Comparison of ENCODE assay signal across 8 mouse cellular contexts in genomic region chr8:47990386-47990772, GRCm38 (mm10). TPM values are rescaled to one million over a fixed set of nuclear protein-coding genes. Genes with fewer than 3 reads are reported as not detected.
A peak's percentile ranks its signal among the peaks of the same experiment; 100 is the strongest.
DNase-seq lines count a peak whose midpoint lies in the region; ATAC-seq and TF ChIP-seq lines count a peak whose summit lies in the region.

No protein-coding gene starts in this region.

- peaks cover 61% of the 10 kb centered on the region for H3K4me1 ChIP-seq in hindbrain, embryonic 10.5 days (replicated peaks)
- peaks cover 29% of the 10 kb centered on the region for H3K4me1 ChIP-seq in lung, embryonic 16.5 days (replicated peaks; ENCODE audit: control insufficient read depth, insufficient read depth, low read length)
- H3K4me1 ChIP-seq in thymus, adult 2 months (replicated peaks; ENCODE audit: control insufficient read depth, insufficient read depth, low read length) = peaks cover 11% of the 10 kb centered on the region

- 0 out of 2 replicates have a peak, but pooled peaks cover 2% of the 10 kb centered on the region for H3K9me3 ChIP-seq in hindbrain, embryonic 10.5 days
- H3K9me3 ChIP-seq in lung, embryonic 16.5 days (ENCODE audit: control insufficient read depth, low read length) = no peaks in the 10 kb centered on the region

- TF ChIP-seq CTCF in thymus, adult 2 months (IDR thresholded peaks at IDR 0.05; ENCODE audit: borderline replicate concordance, control insufficient read depth, extremely low read depth, insufficient read depth, low read length, poor library complexity) = no peak

- H3K4me2 ChIP-seq in lung, embryonic 16.5 days (ENCODE audit: low read depth, low read length) = peak overlapping the region; percentile 90

- no peaks in the 10 kb centered on the region for H3K27me3 ChIP-seq in hindbrain, embryonic 10.5 days (ENCODE audit: insufficient read depth, poor library complexity, severe bottlenecking)
- H3K27me3 ChIP-seq in lung, embryonic 16.5 days (ENCODE audit: control insufficient read depth, insufficient read depth, low read depth, low read length) = no peaks in the 10 kb centered on the region
- peaks cover 8% of the 10 kb centered on the region; the same call in 1 of the 2 replicates for H3K27me3 ChIP-seq in thymus, adult 2 months (ENCODE audit: control insufficient read depth, insufficient read depth, low read length)

- TF ChIP-seq POLR2A in thymus, adult 2 months (IDR thresholded peaks at IDR 0.05; ENCODE audit: control insufficient read depth, extremely low read depth, insufficient read depth, low read length, poor library complexity) = no peak

- under 1% methylated on average over 45 of the region's 45 CpGs for WGBS in hindbrain, embryonic 10.5 days
- under 1% methylated on average over 29 of the region's 45 CpGs for WGBS in lung, embryonic 16.5 days
- under 1% methylated on average over 45 of the region's 45 CpGs for WGBS in thymus, adult 2 months

- peak overlapping the region; percentile 88 for H3K4me3 ChIP-seq in hindbrain, embryonic 10.5 days
- H3K4me3 ChIP-seq in lung, embryonic 16.5 days (ENCODE audit: low read length) = peak overlapping the region; percentile 90
- peak overlapping the region; percentile 53 for H3K4me3 ChIP-seq in thymus, adult 2 months (ENCODE audit: control insufficient read depth, insufficient read depth, low read length)

- H3K27ac ChIP-seq in hindbrain, embryonic 10.5 days = peak overlapping the region; percentile 98
- peak overlapping the region; percentile 100 for H3K27ac ChIP-seq in lung, embryonic 16.5 days (ENCODE audit: low read length)
- no peak overlapping the region for H3K27ac ChIP-seq in thymus, adult 2 months (ENCODE audit: control insufficient read depth, insufficient read depth, low read length)

- H3K9ac ChIP-seq in lung, embryonic 16.5 days (ENCODE audit: low read length) = peak overlapping the region; percentile 97

- H3K36me3 ChIP-seq in hindbrain, embryonic 10.5 days = no peaks in the 10 kb centered on the region
- no peaks in the 10 kb centered on the region for H3K36me3 ChIP-seq in lung, embryonic 16.5 days (ENCODE audit: control insufficient read depth, insufficient read depth, low read length)
- no peaks in the 10 kb centered on the region for H3K36me3 ChIP-seq in thymus, adult 2 months (ENCODE audit: control insufficient read depth, insufficient read depth, low read length)

- peak; percentile 99 for DNase-seq in Muller cell, postnatal 12 days (ENCODE audit: inconsistent ontology term)
- DNase-seq in cerebellum, adult 9-10 months = peak; percentile 76
- peak; percentile 98 for DNase-seq in hindbrain, embryonic 10.5 days (ENCODE audit: low spot score)
- peak; percentile 93 for DNase-seq in layer of hippocampus, adult 9-11 months
- peak; percentile 94 for DNase-seq in ovary, adult 18-20 months (ENCODE audit: low spot score)
- peak; percentile 83 for DNase-seq in thymus, adult 2 months

- peak; percentile 95 for ATAC-seq in frontal cortex, adult (ENCODE audit: low TSS enrichment)
- peak; percentile 95 for ATAC-seq in lung, embryonic 16.5 days (ENCODE audit: low read depth)

RNA-seq across cellular contexts. Expression of gene Wwc2, which starts 0.3 kb away (rescaled TPM):
- polyA plus RNA-seq in hindbrain, embryonic 10.5 days (2016; fragmentation: Nextera tagmentation; extraction: Ambion mirVana) = 10.0 and 10.1 TPM in 2 replicates
- 12.6 and 12.9 TPM in 2 replicates for polyA plus RNA-seq in lung, embryonic 16.5 days (2015; fragmentation: Nextera tagmentation; extraction: Ambion mirVana)
- polyA plus RNA-seq in thymus, adult 2 months (2012; rRNA removed) = 1.8 and 2.0 TPM in 2 replicates
